Mouse (Mus musculus) kidney, adult 18-20 months (tissue): ENCODE measurements around the gene Olfr1418.
"Not testable (repeated sequence)": the region's sequence is repeated elsewhere in the genome, so short reads cannot be mapped to it uniquely, and the experiment has no call there.

ENCODE experiments used
- DNase-seq: peaks from one replicate; pipeline ENCODE4 v3.0.0; 2021

Olfr1418 gene

GRCm38 (mm10) chr19:11860966-11861365 lies at the start of gene Olfr1418:
Gene Olfr1418 (minus strand): TSS chr19:11861066.
- DNase-seq = no peak

- DNase-seq = no peak
Observed at GRCm38 (mm10) chr19:11886265-11886664, 25.4 kb upstream of the Olfr1418 start, which contains the start of gene Olfr1420. Gene Olfr1420 (plus strand): TSS chr19:11886565.

DNA sequence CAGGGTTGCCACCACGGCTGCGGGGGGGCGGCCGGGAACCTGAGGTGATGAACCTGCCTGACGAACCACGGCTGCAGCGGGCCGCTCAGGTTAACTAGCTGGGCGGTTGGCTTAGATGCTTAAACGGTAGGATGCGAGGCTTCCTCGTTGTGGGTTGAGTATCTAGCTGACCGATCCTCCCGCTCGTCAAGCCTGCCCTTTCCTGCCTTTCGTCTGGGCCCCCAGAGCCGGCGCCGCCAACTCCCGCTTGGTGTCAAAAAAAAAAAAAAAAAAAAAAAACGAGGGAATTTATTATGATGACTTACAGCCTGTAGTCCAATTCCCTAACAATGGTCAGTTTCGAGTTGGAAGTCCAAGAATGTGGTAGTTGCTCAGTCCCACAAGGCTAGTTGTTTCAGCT lies 17.5 kb upstream of the Olfr1418 start:
- DNase-seq = not testable (repeated sequence)

DNA sequence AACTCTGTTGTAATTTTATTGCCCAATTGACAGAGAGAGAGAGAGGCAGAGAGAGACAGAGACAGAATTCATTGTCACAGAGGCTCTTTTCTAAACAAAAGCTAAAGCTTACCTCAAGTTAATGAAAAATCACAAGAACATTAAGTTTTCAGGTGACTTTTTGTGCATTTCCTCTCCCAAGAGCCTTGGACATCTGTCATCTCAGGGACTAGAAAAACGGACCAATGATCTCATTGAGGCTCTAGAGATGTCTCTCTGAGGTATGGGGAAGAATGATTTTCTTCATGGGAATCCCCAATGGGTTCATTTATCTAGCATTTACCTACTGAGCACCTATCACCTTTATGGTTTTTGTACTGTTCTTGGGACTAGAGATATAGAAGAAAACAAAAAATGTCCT lies 14.1 kb upstream of the Olfr1418 start, which contains the start of gene Olfr1419:
TSS of gene Olfr1419 (minus strand) at position 101 of the 400 bp plus-strand sequence.
- DNase-seq = no peak

- no peak for DNase-seq
Observed at GRCm38 (mm10) chr19:11867837-11868236, 7.0 kb upstream of the Olfr1418 start.

GRCm38 (mm10) chr19:11856506-11856905 lies 4.4 kb downstream of the Olfr1418 start:
- no peak for DNase-seq

GRCm38 (mm10) chr19:11854821-11855220 lies 6.0 kb downstream of the Olfr1418 start:
- DNase-seq = no peak

DNA sequence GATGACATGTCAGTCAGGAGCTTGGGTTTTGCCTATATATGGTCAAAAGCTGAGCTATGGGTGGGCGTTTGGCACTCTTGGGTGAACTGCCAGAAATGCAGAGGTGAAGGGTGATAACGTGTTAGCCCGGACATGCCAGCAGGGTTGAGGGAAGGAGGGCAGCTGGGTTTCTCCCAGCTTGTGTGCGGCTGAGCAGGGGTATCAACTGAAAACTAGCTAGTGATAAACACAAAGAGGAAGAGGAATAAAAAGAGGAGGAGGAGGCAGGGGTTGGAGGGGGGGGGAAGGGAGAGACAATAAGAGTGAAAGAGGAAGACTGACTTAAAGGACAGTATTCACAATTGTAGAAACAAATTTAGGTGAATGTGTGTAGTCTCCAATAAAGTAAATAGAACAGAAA lies 8.2 kb downstream of the Olfr1418 start:
- no peak for DNase-seq

DNA sequence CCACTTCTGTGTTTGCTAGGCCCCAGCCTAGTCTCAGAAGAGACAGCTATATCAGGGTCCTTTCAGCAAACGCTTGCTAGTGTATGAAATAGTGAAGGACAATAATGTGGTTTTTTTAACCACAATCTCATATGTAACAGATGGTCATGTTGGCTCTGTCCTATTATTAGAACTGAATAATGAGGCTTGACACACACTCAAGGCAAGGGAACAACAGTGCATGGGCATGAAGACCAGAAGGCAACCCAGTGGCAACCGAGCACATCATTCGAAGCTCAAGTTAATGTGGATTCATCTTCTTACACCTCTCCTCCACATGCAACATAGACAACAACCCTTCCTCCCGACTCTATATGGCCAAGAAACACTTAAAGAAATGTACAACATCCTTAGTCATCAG lies 14.5 kb downstream of the Olfr1418 start:
- no peak for DNase-seq

DNA sequence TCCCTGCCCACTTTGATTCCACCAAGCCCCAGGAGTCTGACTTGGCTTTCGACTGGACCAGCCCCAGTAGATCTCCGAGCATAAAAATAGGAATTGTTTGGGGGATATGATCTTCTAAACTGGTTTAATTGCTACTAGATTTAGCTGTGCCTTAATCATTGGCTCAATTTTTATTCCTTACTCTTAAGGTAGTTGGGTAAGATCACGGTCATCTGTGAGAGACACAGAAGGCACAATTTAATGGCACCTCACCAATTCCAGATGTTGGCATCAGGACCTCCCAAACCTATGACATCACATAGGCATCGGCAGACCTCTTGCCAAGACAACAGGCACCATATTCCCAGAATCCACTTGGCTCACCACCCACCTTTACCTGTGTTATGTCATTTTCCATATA lies 21.7 kb downstream of the Olfr1418 start, which contains the start of gene Olfr1417:
TSS of gene Olfr1417 (minus strand) at position 101 of the 400 bp plus-strand sequence.
- DNase-seq = no peak

DNA sequence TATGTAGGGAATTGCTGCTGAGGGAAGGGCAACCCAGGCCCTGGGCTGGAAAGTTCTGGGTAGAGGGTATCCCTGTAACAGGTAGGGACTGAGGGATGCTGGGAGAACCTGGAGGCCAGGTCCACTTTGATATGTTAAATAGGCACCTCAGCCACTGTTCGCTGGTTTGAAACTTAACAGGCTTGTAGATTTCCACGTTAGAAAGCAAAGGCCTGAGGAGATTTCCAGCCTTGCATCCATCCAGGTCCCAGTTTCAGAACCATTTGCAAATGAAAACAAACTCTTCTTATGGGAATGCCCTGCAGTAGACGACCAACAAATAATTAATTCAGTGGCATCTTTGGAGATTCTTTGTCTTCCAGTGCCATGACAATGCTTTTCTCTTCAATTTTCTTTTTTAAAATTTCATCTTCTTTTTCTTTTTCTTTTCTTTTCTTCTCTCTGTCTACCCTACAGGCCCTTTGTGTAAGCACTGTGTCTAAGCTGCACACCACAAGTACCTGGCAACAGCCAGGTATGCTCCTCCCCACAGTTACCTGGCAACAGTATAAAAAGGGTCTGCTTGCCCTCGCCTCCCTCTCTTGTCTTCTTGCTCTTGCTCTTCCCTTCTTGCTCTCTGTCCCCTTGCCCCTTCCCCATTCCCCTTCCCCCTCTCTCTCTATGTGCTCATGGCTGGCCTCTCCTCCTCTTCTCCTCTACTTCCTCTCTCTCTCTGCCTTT lies 37.4 kb downstream of the Olfr1418 start:
- DNase-seq = no peak

- no peak for DNase-seq
Observed at GRCm38 (mm10) chr19:11820211-11820610, 40.7 kb downstream of the Olfr1418 start.

DNA sequence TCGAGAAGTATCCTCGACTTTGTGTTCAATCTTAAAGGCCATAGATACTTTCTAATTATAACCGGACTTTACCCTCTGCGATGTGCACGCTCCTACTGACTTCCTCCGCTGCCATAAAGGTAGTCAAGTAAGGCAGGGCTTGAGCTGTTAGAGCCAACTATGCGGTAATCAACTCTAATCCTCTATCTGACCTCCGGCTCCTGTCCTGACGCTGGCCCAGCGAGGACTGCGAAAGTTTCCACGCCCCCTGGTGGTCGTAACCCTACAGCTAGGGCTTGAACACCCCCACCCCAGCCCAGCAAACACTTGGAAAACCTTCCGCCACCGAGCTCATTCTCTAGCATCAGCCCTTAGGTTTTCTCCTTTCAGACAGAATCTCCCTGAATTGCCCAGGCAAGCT lies 41.1 kb downstream of the Olfr1418 start:
- peak; percentile 83 for DNase-seq

DNA sequence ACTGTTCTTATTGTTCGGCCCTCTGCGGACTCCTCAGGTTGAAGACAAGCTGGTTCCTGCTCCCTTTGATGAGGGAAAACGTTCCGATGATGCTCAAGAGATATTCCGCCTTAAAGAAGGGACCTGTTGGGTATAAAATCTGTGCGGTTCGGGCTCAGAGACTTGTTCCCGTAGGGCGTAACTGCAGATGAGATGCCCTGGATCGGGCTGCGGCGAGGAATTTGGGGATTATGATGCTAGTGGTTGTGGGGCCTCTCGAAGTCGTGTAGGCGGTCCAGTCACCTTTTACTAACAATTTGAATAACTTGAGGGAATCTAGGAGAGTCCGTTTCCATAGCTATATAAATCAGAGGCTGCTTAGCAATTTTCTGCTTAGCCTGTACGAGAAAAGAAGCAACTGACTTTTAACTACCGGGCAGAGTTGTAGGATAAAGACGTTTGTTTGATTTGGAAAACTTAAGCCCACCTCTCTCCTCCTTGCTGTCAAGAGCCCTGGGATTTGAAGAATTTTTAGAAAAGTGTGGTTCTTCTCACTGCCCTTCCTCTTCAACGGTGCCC lies 41.6 kb downstream of the Olfr1418 start, which contains the start of gene Stx3:
TSS of gene Stx3 (minus strand) at position 261 of the 558 bp plus-strand sequence.
- DNase-seq = no peak

GRCm38 (mm10) chr19:11818199-11819142 lies 42.4 kb downstream of the Olfr1418 start:
- peak; percentile 83 for DNase-seq

- DNase-seq = peak; percentile 10
Observed at GRCm38 (mm10) chr19:11817586-11817985, 43.3 kb downstream of the Olfr1418 start.

GRCm38 (mm10) chr19:11816706-11817105 lies 44.2 kb downstream of the Olfr1418 start:
- peak; percentile 16 for DNase-seq

DNA sequence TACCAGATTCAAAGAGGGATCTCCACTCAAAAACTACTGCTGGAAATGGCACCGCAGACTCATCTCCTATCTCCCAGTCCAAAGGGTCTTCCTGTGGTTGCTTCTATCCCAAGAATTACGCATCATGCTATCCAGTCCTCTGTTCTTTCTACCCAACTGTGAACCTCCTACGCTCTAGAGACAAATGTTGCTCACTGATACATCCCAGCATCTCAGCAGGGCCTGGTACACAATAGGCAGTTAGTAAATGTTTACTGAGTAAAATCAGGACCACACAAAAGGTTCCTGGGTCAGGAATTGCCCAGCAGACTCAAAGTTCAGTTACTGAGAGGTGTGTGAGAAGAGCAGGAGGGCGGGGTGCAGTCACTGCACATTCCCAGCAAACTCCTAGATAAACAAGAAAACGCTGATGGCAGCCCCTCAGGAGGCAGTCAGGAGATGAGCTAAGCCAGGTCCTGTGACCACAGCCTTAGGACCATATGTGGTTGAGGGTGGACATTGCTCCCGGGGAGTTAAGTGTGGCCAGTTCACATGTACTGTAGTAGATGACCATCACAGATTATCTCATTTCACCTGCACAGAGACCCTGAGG lies 46.0 kb downstream of the Olfr1418 start:
- DNase-seq = peak; percentile 62

GRCm38 (mm10) chr19:11813649-11814048 lies 47.2 kb downstream of the Olfr1418 start:
- DNase-seq = peak; percentile 11

DNA sequence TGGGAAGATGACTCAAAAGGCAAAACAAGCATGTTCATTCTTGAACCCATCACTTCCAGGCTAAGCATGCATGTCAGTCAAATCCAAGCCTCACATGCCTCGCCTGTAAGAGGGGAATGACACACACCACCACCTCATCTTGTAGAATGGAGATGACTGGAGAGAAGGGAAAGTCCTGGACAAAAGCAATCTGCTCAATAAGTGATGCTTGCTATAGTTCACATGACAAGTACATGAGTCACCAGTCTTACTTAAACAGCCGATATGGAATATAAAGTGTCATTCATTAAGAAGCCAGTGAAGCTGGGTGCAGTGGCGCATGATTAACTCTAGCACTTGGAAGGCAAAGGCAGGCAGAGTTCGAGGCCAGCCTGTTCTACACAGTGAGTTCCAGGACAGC lies 47.7 kb downstream of the Olfr1418 start:
- no peak for DNase-seq

- DNase-seq = peak; percentile 11
Observed at GRCm38 (mm10) chr19:11811688-11812365, 49.0 kb downstream of the Olfr1418 start.

DNA sequence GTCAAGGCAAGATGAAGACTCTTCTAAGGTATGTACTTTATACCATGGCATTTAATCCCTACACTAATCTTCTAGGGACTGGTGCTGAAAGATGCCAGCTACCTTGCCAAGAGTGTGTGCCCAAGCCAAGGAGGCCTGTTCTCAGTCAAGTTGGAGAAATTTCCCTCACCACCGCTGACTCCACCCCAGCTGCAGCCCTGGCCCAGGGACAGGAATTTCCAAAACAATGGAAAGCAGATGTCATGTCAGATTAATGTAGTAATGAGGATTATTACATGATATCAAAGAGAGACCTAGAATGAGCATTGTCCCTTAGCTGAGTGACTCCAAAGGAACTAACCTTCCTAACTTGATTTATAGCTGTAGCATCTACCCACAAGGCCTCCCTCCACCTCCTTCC lies 50.0 kb downstream of the Olfr1418 start:
- peak; percentile 24 for DNase-seq
